Comparison of ENCODE assay signal across 21 mouse cellular contexts in genomic region chr6:104470706-104471105, GRCm38 (mm10).
"Had no signal": no experiment of that assay in that cellular context is flagged by ENCODE, and none has a peak within 500 bp of the region (broad histone marks: within the 10 kb centered on the region; RNA-seq: fewer than 3 reads in every experiment).

No protein-coding gene starts in this region.

- ATAC-seq: forebrain, embryonic 13.5 days; forebrain, embryonic 14.5 days; forebrain, embryonic 15.5 days; forebrain, embryonic 16.5 days; forebrain, postnatal 0 days had no signal

- DNase-seq: cerebellum, adult 8-10 months; cerebellum, adult 9-10 months; cerebellum, adult 9-11 months; cerebellum, postnatal 10 days; cerebellum, postnatal 14 days; cerebellum, postnatal 25 days; cerebellum, postnatal 36 days; embryo, embryonic 11 days; forebrain, postnatal 0 days; gastrocnemius, adult 2 months; gastrocnemius, postnatal 10 days; gastrocnemius, postnatal 14 days; gastrocnemius, postnatal 25 days; gastrocnemius, postnatal 36 days; heart, adult 11 months; heart, adult 18-20 months; heart, adult 2 months had no signal
